Mouse (Mus musculus): ENCODE results near the gene Smco3. TPM values are rescaled to one million over a fixed set of nuclear protein-coding genes. Genes with fewer than 3 reads are reported as not detected.

The Smco3 gene
- polyA plus RNA-seq, 1 experiment from 2014 or later: 1.9 TPM

GRCm38 (mm10) chr6:136857186-136857872 lies 22.1 kb upstream of the Smco3 start, which contains the start of gene Art4:
Gene Art4 (minus strand): TSS chr6:136857733.
- ATAC-seq (ENCODE audit: insufficient read depth, low FRiP score, low read depth): peak; percentile 96
- Histone ChIP-seq H3K9me3 (no peaks in the 10 kb centered on the region), H3K4me3 (replicated peaks) (peak within 1 kb of the TSS; percentile 24), H3K9ac (no peak within 1 kb of the TSS), H3K4me2 (peak within 1 kb of the TSS; percentile 45), H3K27ac (peak within 1 kb of the TSS; percentile 84), H3K36me3 (no peaks in the 10 kb centered on the region), H3K4me1 (peaks cover 18% of the 10 kb centered on the region), H3K27me3 (replicated peaks) (no peaks in the 10 kb centered on the region)
- WGBS: 37% methylated on average over 18 of the region's 18 CpGs

GRCm38 (mm10) chr6:136856071-136856636 lies 20.9 kb upstream of the Smco3 start:
- Histone ChIP-seq H3K27ac (peak overlapping the region; percentile 88), H3K36me3 (no peaks in the 10 kb centered on the region), H3K9me3 (no peaks in the 10 kb centered on the region), H3K4me2 (peak overlapping the region; percentile 38), H3K27me3 (replicated peaks) (no peaks in the 10 kb centered on the region), H3K4me3 (replicated peaks) (peak overlapping the region; percentile 30), H3K4me1 (peaks cover 18% of the 10 kb centered on the region), H3K9ac (0 out of 2 replicates have a peak overlapping the region, but pooled peaks have one; percentile 7)
- peak; percentile 6; the same call in 1 of the 2 replicates for ATAC-seq (ENCODE audit: insufficient read depth, low FRiP score, low read depth)
- 37% methylated on average over 14 of the region's 14 CpGs for WGBS

GRCm38 (mm10) chr6:136855183-136855582 lies 19.9 kb upstream of the Smco3 start:
- H3K9ac ChIP-seq: no peak overlapping the region
- peak overlapping the region; percentile 88 for H3K27ac ChIP-seq
- no peak overlapping the region for H3K4me2 ChIP-seq
- no peaks in the 10 kb centered on the region for H3K9me3 ChIP-seq
- no peak overlapping the region for H3K4me3 ChIP-seq (replicated peaks)
- ATAC-seq (ENCODE audit: insufficient read depth, low FRiP score, low read depth): no peak
- H3K36me3 ChIP-seq: no peaks in the 10 kb centered on the region
- no peaks in the 10 kb centered on the region for H3K27me3 ChIP-seq (replicated peaks)
- 71% methylated on average over 2 of the region's 2 CpGs for WGBS
- peaks cover 18% of the 10 kb centered on the region for H3K4me1 ChIP-seq

- no peaks in the 10 kb centered on the region for H3K36me3 ChIP-seq
- no peak overlapping the region for H3K4me3 ChIP-seq (replicated peaks)
- ATAC-seq (ENCODE audit: insufficient read depth, low FRiP score, low read depth): no peak
- peaks cover 18% of the 10 kb centered on the region for H3K4me1 ChIP-seq
- no peaks in the 10 kb centered on the region for H3K27me3 ChIP-seq (replicated peaks)
- 73% methylated on average over 11 of the region's 11 CpGs for WGBS
- no peak overlapping the region for H3K27ac ChIP-seq
- no peak overlapping the region for H3K9ac ChIP-seq
- no peak overlapping the region for H3K4me2 ChIP-seq
- H3K9me3 ChIP-seq: no peaks in the 10 kb centered on the region
These were observed 19.1 kb upstream of the Smco3 start for GRCm38 (mm10) chr6:136854361-136854781.

GRCm38 (mm10) chr6:136852762-136853161 lies 17.5 kb upstream of the Smco3 start:
- peaks cover 18% of the 10 kb centered on the region for H3K4me1 ChIP-seq
- WGBS: 50% methylated on average over 3 of the region's 3 CpGs
- no peak overlapping the region for H3K9ac ChIP-seq
- H3K9me3 ChIP-seq: no peaks in the 10 kb centered on the region
- no peaks in the 10 kb centered on the region for H3K36me3 ChIP-seq
- H3K4me2 ChIP-seq: no peak overlapping the region
- H3K27ac ChIP-seq: peak overlapping the region; percentile 31; the same call in 1 of the 2 replicates
- H3K27me3 ChIP-seq (replicated peaks): no peaks in the 10 kb centered on the region
- no peak overlapping the region for H3K4me3 ChIP-seq (replicated peaks)
- no peak for ATAC-seq (ENCODE audit: insufficient read depth, low FRiP score, low read depth)

- Histone ChIP-seq H3K27me3 (replicated peaks) (no peaks in the 10 kb centered on the region), H3K9me3 (no peaks in the 10 kb centered on the region), H3K4me2 (no peak overlapping the region), H3K4me3 (replicated peaks) (no peak overlapping the region), H3K4me1 (peaks cover 14% of the 10 kb centered on the region), H3K9ac (no peak overlapping the region), H3K27ac (peak overlapping the region; percentile 31), H3K36me3 (no peaks in the 10 kb centered on the region)
- ATAC-seq (ENCODE audit: insufficient read depth, low FRiP score, low read depth): no peak
- 79% methylated on average over 4 of the region's 4 CpGs for WGBS
These were observed 17.1 kb upstream of the Smco3 start for GRCm38 (mm10) chr6:136852348-136852747.

GRCm38 (mm10) chr6:136850267-136850666 lies 15.0 kb upstream of the Smco3 start:
- Histone ChIP-seq H3K4me2 (no peak overlapping the region), H3K4me3 (replicated peaks) (no peak overlapping the region), H3K4me1 (0 out of 2 replicates have a peak, but pooled peaks cover under 1% of the 10 kb centered on the region), H3K27me3 (replicated peaks) (no peaks in the 10 kb centered on the region), H3K27ac (no peak overlapping the region), H3K9ac (no peak overlapping the region), H3K9me3 (no peaks in the 10 kb centered on the region), H3K36me3 (no peaks in the 10 kb centered on the region)
- ATAC-seq (ENCODE audit: insufficient read depth, low FRiP score, low read depth): no peak
- WGBS: 73% methylated on average over 6 of the region's 6 CpGs

GRCm38 (mm10) chr6:136848971-136849370 lies 13.7 kb upstream of the Smco3 start:
- Histone ChIP-seq H3K36me3 (no peaks in the 10 kb centered on the region), H3K4me3 (replicated peaks) (no peak overlapping the region), H3K4me2 (no peak overlapping the region), H3K9ac (no peak overlapping the region), H3K27ac (no peak overlapping the region), H3K27me3 (replicated peaks) (no peaks in the 10 kb centered on the region), H3K4me1 (no peaks in the 10 kb centered on the region), H3K9me3 (no peaks in the 10 kb centered on the region)
- 85% methylated on average over 5 of the region's 5 CpGs for whole genome bisulfite sequencing
- ATAC-seq (ENCODE audit: insufficient read depth, low FRiP score, low read depth): no peak

GRCm38 (mm10) chr6:136848399-136848798 lies 13.1 kb upstream of the Smco3 start:
- WGBS: 81% methylated on average over 8 of the region's 8 CpGs

GRCm38 (mm10) chr6:136847790-136848189 lies 12.5 kb upstream of the Smco3 start:
- H3K9me3 ChIP-seq: no peaks in the 10 kb centered on the region
- no peak overlapping the region for H3K4me3 ChIP-seq (replicated peaks)
- peak; percentile 39; the same call in 1 of the 2 replicates for ATAC-seq (ENCODE audit: insufficient read depth, low FRiP score, low read depth)
- no peak overlapping the region for H3K9ac ChIP-seq
- no peak overlapping the region for H3K27ac ChIP-seq
- no peaks in the 10 kb centered on the region for H3K4me1 ChIP-seq
- WGBS: 18% methylated on average over 2 of the region's 2 CpGs
- no peaks in the 10 kb centered on the region for H3K36me3 ChIP-seq
- H3K4me2 ChIP-seq: no peak overlapping the region
- no peaks in the 10 kb centered on the region for H3K27me3 ChIP-seq (replicated peaks)

More at GRCm38 (mm10) chr6:136848399-136848798, 13.1 kb upstream of the Smco3 start:
- Histone ChIP-seq H3K36me3 (no peaks in the 10 kb centered on the region), H3K9ac (no peak overlapping the region), H3K27me3 (replicated peaks) (no peaks in the 10 kb centered on the region), H3K4me1 (no peaks in the 10 kb centered on the region), H3K4me3 (replicated peaks) (no peak overlapping the region), H3K27ac (no peak overlapping the region), H3K4me2 (no peak overlapping the region), H3K9me3 (no peaks in the 10 kb centered on the region)
- no peak for ATAC-seq (ENCODE audit: insufficient read depth, low FRiP score, low read depth)

GRCm38 (mm10) chr6:136847267-136847666 lies 12.0 kb upstream of the Smco3 start:
- 90% methylated on average over 3 of the region's 3 CpGs for whole genome bisulfite sequencing
- no peak for ATAC-seq (ENCODE audit: insufficient read depth, low FRiP score, low read depth)
- H3K4me1 ChIP-seq: no peaks in the 10 kb centered on the region

GRCm38 (mm10) chr6:136845706-136846480 lies 10.6 kb upstream of the Smco3 start:
- WGBS: 74% methylated on average over 5 of the region's 5 CpGs
- ATAC-seq (ENCODE audit: insufficient read depth, low FRiP score, low read depth): no peak
- H3K4me3 ChIP-seq (replicated peaks): no peak overlapping the region

More at GRCm38 (mm10) chr6:136847267-136847666, 12.0 kb upstream of the Smco3 start:
- no peak overlapping the region for H3K4me2 ChIP-seq
- no peaks in the 10 kb centered on the region for H3K27me3 ChIP-seq (replicated peaks)
- H3K9ac ChIP-seq: no peak overlapping the region
- H3K36me3 ChIP-seq: no peaks in the 10 kb centered on the region
- H3K4me3 ChIP-seq (replicated peaks): no peak overlapping the region
- no peak overlapping the region for H3K27ac ChIP-seq
- no peaks in the 10 kb centered on the region for H3K9me3 ChIP-seq

More at GRCm38 (mm10) chr6:136845706-136846480, 10.6 kb upstream of the Smco3 start:
- H3K27me3 ChIP-seq (replicated peaks): no peaks in the 10 kb centered on the region
- H3K4me2 ChIP-seq: no peak overlapping the region
- no peaks in the 10 kb centered on the region for H3K4me1 ChIP-seq
- H3K27ac ChIP-seq: no peak overlapping the region
- H3K9ac ChIP-seq: no peak overlapping the region
- no peaks in the 10 kb centered on the region for H3K36me3 ChIP-seq
- no peaks in the 10 kb centered on the region for H3K9me3 ChIP-seq
